Mouse (Mus musculus) intestine, embryonic 14.5 days (tissue): ENCODE data around the gene Gm45711. TPM values are rescaled to one million over a fixed set of nuclear protein-coding genes. Genes with fewer than 3 reads are reported as not detected.
"Not testable (repeated sequence)": the region's sequence is repeated elsewhere in the genome, so short reads cannot be mapped to it uniquely, and the experiment has no call there.

Experiments
- ATAC-seq: fragments of 200-750 bp; cut with Nextera tagmentation; replicated peaks from 2 replicates; pipeline ENCODE4 v1.8.0; 2017; ENCODE audit warnings: low read depth, moderate number of reproducible peaks, moderate TSS enrichment, moderate library complexity; ENCODE audit not compliant: low FRiP score, low TSS enrichment
- DNase-seq: peaks from one replicate; pipeline ENCODE4 v3.0.0-alpha.2; 2018; ENCODE audit warnings: low spot score
- H3K27ac ChIP-seq: fragments of 300-500 bp; sonication (generic); 2 replicates; pipeline ENCODE4 v1.5.1; 2014; ENCODE audit warnings: low read depth, mild to moderate bottlenecking, control low read depth
- H3K27me3 ChIP-seq: fragments of 300-500 bp; sonication (generic); replicated peaks from 2 replicates; pipeline ENCODE4 v1.6.1; 2014; ENCODE audit warnings: low read length, control low read depth; ENCODE audit not compliant: control insufficient read depth, insufficient read depth
- H3K36me3 ChIP-seq: fragments of 300-500 bp; sonication (generic); 2 replicates; pipeline ENCODE4 v1.6.1; 2014; ENCODE audit warnings: low read length, control low read depth; ENCODE audit not compliant: control insufficient read depth, insufficient read depth
- H3K4me1 ChIP-seq: fragments of 300-500 bp; sonication (generic); replicated peaks from 2 replicates; pipeline ENCODE4 v1.6.1; 2014; ENCODE audit warnings: low read length, control low read depth, mixed read lengths; ENCODE audit not compliant: control insufficient read depth, insufficient read depth
- H3K4me2 ChIP-seq: fragments of 300-500 bp; sonication (generic); 2 replicates; pipeline ENCODE4 v1.6.1; 2014; ENCODE audit warnings: low read length
- H3K4me3 ChIP-seq: fragments of 300-500 bp; sonication (generic); 2 replicates; pipeline ENCODE4 v1.5.1; 2014; ENCODE audit warnings: low read depth, low read length, control low read depth, mixed read lengths
- H3K9ac ChIP-seq: fragments of 300-500 bp; sonication (generic); 2 replicates; pipeline ENCODE4 v1.6.1; 2014; ENCODE audit warnings: mild to moderate bottlenecking, low read length
- H3K9me3 ChIP-seq: fragments of 300-500 bp; sonication (generic); 2 replicates; pipeline ENCODE4 v1.6.1; 2016; ENCODE audit warnings: low read length, control low read depth; ENCODE audit not compliant: control insufficient read depth
- WGBS: fragments of 180-500 bp; shearing (Covaris S2); extraction: QIAGEN DNeasy Blood & Tissue Kit; methylation state at CpG from one replicate; pipeline ENCODE4 v1.1.7; 2014; 5-methylcytosine and 5-hydroxymethylcytosine counted together
- polyA plus RNA-seq: library from polyadenylated mRNA; unstranded; fragments of >200 nt; fragmentation: Nextera tagmentation; extraction: Ambion mirVana; gene quantifications from 2 replicates; pipeline ENCODE4 v1.2.1, GENCODE M21; 2014

Gm45711 gene
- polyA plus RNA-seq, 1 experiment from 2014 or later = not detected

DNA sequence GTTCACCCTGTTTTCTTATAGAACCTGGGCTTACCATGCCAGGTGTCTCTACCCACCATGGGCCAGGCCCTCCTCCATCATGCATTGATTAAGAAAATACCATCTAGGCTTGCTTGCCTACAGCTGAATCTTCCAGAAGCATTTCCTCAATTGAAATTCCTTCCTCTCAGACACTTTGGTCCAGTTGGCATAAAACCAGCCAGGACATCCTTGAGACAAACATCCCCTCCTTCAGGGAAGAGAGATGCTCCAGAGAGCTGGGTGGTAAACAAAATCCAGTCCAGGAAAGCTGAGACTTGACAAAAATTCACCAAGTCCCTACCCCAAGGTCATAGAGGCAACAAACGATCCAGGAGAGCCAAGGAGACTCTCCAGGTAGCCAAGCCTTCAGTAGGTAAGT lies 24.3 kb upstream of the Gm45711 start:
- ATAC-seq = no peak
- Histone ChIP-seq H3K4me2 (no peak overlapping the region), H3K9ac (no peak overlapping the region), H3K4me1 (peaks cover 1% of the 10 kb centered on the region), H3K36me3 (no peaks in the 10 kb centered on the region), H3K27me3 (no peaks in the 10 kb centered on the region), H3K4me3 (no peak overlapping the region), H3K9me3 (no peaks in the 10 kb centered on the region), H3K27ac (no peak overlapping the region)
- 68% methylated on average over 1 of the region's 1 CpGs for WGBS
- DNase-seq = no peak

DNA sequence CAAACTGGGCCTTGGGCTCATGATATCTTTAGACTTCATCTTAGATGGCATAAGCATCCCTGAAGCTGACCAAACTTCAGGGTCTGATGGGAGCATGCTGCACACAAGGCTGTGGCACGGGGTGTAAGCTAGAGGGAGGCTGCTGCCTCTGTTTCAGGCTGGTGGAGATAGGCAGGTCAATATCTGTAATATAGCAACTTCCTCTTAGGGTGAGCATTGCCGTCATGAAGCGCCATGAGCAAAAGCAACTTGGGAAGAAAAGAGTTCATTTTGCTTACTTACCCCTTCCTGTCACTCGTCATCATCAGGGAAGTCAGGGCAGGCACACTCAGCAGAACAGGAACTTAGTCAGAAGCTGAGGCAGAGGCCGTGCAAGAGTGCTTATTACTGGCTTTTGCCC lies 23.9 kb upstream of the Gm45711 start:
- ATAC-seq (no peak), DNase-seq (no peak)
- Histone ChIP-seq H3K4me1 (no peaks in the 10 kb centered on the region), H3K27ac (no peak overlapping the region), H3K4me3 (no peak overlapping the region), H3K4me2 (no peak overlapping the region), H3K9me3 (no peaks in the 10 kb centered on the region), H3K9ac (no peak overlapping the region), H3K27me3 (no peaks in the 10 kb centered on the region), H3K36me3 (no peaks in the 10 kb centered on the region)
- WGBS = 70% methylated on average over 5 of the region's 5 CpGs

DNA sequence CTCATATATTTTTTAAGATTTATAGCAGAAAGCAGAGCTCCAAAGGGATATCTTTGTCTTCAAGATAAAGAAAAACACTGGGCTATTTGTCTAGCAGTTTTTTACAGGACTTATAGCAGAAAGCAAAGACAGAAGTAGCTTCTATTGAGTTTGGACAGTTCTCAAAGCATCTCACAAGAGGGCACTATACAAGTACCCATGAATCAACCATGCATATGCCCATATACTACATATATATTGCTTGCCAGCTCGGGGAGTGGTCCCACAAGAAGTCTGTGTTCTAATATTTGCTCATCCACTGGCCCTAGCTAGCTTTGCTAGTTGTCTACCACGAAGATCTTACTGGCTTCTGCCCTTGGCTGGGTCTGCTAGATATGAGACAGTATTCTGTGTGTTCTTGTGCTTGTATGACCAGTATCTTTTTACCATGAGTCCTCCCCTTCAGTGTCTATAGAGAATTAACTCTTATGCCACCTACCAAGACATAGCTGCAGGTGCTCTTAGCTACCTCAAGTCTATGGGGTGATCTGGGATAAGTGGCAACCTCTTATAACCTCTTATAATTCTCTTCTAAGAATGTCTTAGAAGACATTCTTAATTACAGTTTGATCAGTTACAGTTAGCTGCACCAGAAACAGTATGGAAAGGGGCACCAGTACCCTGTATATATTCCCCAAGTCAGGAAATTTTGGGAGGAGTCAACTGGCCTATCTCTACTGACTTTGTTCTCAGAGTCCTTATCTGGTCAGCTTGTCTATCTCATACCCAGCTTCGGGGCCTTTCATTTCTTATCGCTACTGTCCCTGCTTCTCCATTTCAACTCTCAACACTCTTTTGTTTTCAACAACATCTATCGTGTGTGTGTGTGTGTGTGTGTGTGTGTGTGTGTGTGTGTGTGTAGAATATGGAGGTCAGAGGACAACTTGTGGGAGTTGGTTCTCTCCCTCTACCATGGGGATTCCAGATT lies 23.1 kb upstream of the Gm45711 start:
- 84% methylated on average over 5 of the region's 5 CpGs for WGBS
- no peak overlapping the region for H3K4me3 ChIP-seq
- ATAC-seq (no peak), DNase-seq (no peak)
- no peaks in the 10 kb centered on the region for H3K4me1 ChIP-seq
- H3K4me2 ChIP-seq = no peak overlapping the region
- no peak overlapping the region for H3K9ac ChIP-seq
- H3K27me3 ChIP-seq = no peaks in the 10 kb centered on the region
- no peaks in the 10 kb centered on the region for H3K9me3 ChIP-seq
- H3K27ac ChIP-seq = no peak overlapping the region
- no peaks in the 10 kb centered on the region for H3K36me3 ChIP-seq

DNA sequence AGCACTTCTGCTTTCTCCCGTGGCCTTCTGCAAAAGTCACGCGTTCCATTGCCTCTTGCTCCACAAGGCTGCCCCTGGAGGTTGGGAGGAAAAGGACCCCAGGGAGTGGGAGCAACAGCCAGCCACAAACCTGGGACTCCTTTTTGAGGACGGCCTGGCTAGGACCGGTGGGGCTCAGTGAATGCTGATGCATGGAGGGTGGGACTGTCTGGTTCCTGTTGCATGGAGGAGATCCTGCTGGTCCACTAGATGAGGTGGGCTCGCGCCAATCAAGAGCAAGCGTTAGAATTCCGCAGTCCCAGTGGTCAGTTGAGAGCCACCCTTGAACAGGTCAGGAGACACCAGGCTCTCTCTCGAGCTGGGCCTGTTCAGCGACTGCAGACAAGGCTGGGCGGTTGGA lies 12.0 kb upstream of the Gm45711 start, which contains the start of gene Cmtm2b:
Gene Cmtm2b (plus strand): TSS at position 301 of the 400 bp plus-strand sequence.
- not testable (repeated sequence) for ATAC-seq, H3K27me3 ChIP-seq, DNase-seq, H3K9me3 ChIP-seq, H3K4me2 ChIP-seq, H3K27ac ChIP-seq, H3K4me1 ChIP-seq, H3K9ac ChIP-seq, H3K4me3 ChIP-seq, H3K36me3 ChIP-seq
- 90% methylated on average over 12 of the region's 12 CpGs for WGBS

DNA sequence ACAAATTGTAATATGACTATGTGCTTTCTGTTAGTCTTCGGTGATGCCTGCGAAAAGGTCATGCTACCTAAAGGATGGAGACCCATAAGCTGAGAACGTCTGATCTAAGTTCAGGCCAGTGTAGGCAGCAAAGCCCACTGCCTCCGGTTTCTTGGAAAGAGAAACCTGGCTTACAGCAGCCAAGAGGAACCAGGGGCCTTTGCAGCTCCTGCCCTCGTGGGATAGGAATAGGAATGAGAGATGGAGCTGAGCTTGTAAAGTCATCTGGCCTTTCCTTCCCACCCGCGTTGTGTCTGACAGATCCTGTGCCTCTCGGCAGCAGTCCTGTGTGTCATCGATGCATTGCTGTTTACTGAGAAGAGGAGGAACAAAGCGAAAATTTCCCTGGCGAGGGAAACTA lies 11.4 kb upstream of the Gm45711 start, which contains the start of gene Gm11020:
Gene Gm11020 (plus strand): TSS at position 301 of the 400 bp plus-strand sequence.
- not testable (repeated sequence) for H3K36me3 ChIP-seq, H3K4me3 ChIP-seq, H3K27me3 ChIP-seq, H3K9me3 ChIP-seq, H3K4me2 ChIP-seq, H3K4me1 ChIP-seq, DNase-seq, H3K9ac ChIP-seq, ATAC-seq, H3K27ac ChIP-seq
- WGBS = 75% methylated on average over 8 of the region's 11 CpGs

DNA sequence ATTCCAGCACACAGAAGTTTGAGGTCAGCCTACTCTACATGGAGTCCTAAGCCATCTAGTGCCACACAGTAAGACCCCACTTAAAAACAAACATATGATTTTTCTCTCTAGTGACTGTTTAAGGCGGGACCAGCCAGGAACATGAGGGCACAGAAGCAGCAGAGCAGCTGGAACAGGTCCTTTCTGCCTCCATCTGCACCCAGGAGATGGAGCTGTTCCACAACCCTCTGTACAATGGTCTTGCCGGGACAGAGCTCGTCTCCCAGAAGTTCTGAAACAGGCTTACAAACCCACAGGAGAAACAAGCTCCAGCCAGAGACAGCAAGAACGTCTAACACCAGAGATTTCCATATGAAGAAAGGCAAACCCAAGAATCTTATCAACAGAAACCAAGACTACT lies 3.4 kb upstream of the Gm45711 start:
- DNase-seq (no peak), ATAC-seq (no peak)
- 63% methylated on average over 4 of the region's 4 CpGs for WGBS

DNA sequence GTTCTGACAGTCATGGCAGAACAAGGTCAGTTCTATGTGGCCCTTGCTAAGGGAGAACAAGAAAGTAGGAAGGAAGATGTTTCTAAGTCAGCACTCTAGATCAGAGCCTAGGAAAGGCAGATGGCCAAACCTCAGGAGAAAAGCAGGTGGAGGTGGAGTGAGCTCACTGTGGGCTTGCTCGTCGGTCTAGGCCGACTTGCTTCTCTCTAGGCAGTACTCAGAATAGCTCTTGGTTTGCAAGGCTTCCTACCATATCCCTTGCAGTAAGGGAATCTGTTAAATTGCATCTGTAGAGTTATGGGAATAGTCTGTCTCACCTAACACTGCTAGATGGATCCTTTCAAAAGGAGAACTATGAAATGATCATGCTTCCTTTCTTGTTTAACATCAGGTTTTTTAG lies 2.1 kb upstream of the Gm45711 start:
- not testable (repeated sequence) for H3K4me2 ChIP-seq, H3K9ac ChIP-seq
- WGBS = 88% methylated on average over 3 of the region's 3 CpGs

More for the DNA sequence above, 3.4 kb upstream of the Gm45711 start:
- Histone ChIP-seq H3K9ac (no peak overlapping the region), H3K4me3 (no peak overlapping the region), H3K9me3 (no peaks in the 10 kb centered on the region), H3K27me3 (no peaks in the 10 kb centered on the region), H3K36me3 (no peaks in the 10 kb centered on the region), H3K27ac (no peak overlapping the region), H3K4me2 (no peak overlapping the region), H3K4me1 (no peaks in the 10 kb centered on the region)

DNA sequence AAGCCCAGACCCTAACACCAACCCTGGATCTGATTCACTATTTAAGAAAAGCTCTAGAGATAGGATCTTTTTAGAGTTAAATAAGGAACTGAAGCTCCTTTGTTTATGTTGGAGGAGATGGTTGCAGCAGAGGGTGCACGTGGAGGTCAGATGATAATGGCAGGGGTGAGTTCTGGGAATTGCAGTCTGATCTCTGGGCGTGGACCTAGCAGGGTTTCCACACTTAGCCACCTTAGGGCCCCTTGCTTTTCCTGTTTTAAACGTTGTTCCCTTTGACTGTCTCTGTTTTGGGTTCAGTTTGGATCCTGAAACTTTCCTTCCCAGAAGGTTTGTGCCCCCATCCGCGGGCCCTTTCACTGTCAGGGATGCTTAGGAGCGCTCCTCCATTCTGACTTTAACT lies 1.5 kb downstream of the Gm45711 start:
- H3K9ac ChIP-seq, ATAC-seq, H3K27me3 ChIP-seq, H3K9me3 ChIP-seq, H3K27ac ChIP-seq, H3K4me2 ChIP-seq, DNase-seq, H3K4me1 ChIP-seq, H3K36me3 ChIP-seq, H3K4me3 ChIP-seq: not testable (repeated sequence)
- 39% methylated on average over 6 of the region's 6 CpGs for WGBS

More for the DNA sequence above, 2.1 kb upstream of the Gm45711 start:
- H3K4me1 ChIP-seq, H3K36me3 ChIP-seq, DNase-seq, ATAC-seq, H3K27me3 ChIP-seq, H3K27ac ChIP-seq, H3K4me3 ChIP-seq, H3K9me3 ChIP-seq: not testable (repeated sequence)

DNA sequence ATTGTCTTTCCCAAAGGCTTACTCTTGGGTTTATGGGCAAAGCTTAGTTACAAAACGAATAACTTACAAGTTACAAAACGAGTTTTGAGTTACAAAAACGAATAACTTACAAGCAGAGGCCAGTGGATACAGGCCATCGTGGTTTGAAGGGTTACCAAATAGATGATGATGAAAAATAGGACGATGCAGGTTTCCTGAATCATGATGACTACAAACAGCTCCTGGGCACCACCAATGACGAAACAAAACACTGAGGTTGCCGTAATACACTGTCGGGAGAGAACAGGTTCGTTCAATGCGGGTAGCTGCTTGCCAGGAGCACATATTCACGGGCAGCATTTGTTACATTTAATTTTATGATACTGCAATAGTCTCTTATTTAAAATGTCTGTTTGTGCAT lies 4.9 kb downstream of the Gm45711 start:
- Histone ChIP-seq H3K4me3 (no peak overlapping the region), H3K9ac (no peak overlapping the region), H3K4me1 (no peaks in the 10 kb centered on the region), H3K27me3 (no peaks in the 10 kb centered on the region), H3K9me3 (no peaks in the 10 kb centered on the region), H3K36me3 (no peaks in the 10 kb centered on the region), H3K4me2 (no peak overlapping the region), H3K27ac (no peak overlapping the region)
- DNase-seq (no peak), ATAC-seq (no peak)
- 88% methylated on average over 11 of the region's 11 CpGs for WGBS
